Mouse (Mus musculus) mouse trophoblast stem cell (cell line): Measurements from ENCODE around the gene C1ql1.
"Not testable (repeated sequence)": the region's sequence is repeated elsewhere in the genome, so short reads cannot be mapped to it uniquely, and the experiment has no call there.

Experiments
- in situ Hi-C, 2 experiments: fragments of 300-500 bp; cut with MseI, MboI; formaldehyde crosslinking; loops; 2 replicates in 1 of 2; 3 replicates in 1 of 2; pipeline ENCODE4 v1.15.1; 2025

Gene C1ql1

DNA sequence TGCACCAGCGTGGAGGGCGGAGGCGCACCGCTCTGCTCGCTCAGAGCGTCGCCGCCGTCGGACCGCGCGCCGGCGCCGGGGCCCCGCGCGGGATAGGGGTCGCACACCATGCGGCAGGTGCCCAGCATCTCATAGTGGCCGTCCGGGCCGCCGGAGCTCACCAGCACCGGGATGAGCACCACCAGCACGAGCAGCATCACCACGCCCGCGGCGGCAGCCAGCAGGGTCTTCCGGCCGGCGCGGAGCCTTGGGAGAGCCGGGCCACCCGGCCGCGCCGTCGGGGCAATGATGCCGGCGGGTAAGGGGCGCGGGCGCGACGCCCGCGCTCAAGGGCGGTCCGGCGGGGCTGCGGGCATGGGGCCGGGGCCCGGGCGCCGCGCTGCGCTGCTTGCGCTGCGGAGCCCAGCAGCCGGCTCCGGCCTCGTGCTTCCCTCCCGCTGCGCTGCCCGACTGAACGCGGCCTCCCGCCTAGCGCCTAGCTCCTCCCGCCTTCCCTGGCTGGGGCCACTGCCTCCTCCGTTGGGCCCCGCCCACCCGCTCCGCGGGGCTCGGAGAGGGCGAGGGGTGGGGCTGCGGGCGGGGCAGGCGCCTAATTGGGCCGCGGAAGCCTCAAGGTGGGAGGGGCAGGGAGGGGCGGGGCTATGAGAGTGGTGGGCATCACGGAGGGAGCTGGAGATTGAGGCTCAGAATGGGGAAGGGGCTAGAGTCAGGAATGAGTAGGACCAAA lies at the start of gene C1ql1:
TSS of gene C1ql1 (minus strand) at position 424 of the 727 bp plus-strand sequence.
- in situ Hi-C loops: no loop called here

DNA sequence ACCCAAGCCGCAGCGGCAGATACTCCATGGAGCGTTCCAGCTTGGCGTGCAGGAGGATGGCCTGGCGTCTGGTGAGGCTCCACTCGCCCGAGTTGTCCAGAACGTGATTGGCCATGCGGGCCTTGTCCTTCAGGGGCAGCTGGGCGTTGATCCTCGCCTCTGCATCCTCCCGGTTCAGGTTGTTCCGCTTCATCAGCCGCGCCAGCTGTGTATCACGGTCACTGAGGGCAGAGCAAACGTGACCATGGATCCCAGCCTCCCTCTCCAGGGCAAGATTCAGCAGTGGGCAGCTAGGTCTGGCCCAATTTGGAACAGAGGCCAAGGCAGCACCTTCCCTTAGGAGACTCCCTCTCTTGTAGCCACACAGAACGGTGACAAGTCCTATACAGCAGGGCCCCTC lies 48.5 kb upstream of the C1ql1 start:
- in situ Hi-C loops: no loop called here

DNA sequence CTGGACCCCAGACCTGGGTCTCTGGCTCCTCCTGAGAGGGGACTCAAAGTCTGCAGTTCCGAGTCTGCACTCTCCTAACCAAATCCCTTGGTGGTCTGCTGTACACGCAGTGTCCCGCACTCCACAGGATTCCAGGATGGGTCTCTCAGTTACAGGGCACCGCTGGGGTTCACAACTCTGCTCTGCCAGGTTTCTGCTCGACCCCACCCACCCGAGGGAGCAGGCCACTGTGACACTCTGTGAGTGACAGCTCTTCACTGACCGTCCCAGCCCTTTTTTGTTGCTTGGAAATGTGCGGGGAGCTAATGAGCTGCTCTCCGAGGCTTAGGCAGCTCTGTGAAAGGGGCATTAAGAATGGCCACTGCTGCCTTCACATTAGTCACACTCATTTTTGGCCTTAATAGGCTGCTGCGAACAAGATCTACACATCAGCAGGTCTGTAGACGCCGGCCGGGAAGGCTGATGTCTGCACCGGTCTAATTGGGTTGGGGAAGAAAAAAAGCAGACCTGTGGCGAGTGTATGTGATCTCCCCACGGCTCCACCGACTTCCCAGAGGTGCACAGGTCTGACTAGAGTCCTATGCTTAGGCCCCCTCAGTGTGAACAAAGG lies 47.0 kb upstream of the C1ql1 start:
- in situ Hi-C loops: no loop called here

DNA sequence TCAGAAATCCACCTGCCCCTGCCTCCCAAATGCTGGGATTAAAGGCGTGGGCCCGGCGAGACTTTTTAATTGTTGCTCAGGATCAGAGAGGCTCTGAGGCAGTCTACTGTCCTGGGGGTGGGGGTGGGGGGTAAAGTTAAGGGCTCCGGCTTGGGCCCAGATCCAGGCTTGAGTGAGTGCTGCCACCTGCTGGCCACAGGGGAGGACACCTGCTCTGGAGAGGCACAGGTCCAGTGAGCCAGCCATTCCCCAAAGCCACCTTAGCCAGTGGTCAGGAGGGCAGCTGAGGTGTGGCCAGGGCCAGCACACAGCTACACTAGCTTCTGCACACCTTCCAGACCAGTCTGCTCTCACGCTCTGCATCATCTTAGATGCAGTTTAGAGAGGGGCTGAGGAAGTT lies 46.5 kb upstream of the C1ql1 start:
- in situ Hi-C loops: no loop called here

DNA sequence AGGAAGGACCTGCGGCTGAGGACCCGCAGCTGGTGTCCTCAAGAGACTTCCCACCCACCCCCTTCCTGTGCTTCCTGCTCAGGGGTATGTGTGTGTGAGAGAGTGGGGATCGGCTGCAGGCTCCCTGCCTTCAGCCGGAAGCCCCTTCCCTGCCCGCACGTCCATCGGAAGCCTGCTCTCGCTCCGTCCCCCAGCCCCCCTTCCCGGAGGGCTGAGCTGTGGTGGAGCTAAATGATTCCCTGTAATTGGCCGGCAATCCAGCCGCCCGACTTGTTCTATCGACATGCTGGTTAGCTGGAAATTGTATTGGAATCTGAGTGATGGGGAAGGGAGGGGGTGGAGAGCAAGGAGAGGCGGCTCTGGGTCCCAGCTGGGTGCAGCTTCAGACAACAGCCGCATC lies 45.2 kb upstream of the C1ql1 start:
- in situ Hi-C loops: no loop called here

DNA sequence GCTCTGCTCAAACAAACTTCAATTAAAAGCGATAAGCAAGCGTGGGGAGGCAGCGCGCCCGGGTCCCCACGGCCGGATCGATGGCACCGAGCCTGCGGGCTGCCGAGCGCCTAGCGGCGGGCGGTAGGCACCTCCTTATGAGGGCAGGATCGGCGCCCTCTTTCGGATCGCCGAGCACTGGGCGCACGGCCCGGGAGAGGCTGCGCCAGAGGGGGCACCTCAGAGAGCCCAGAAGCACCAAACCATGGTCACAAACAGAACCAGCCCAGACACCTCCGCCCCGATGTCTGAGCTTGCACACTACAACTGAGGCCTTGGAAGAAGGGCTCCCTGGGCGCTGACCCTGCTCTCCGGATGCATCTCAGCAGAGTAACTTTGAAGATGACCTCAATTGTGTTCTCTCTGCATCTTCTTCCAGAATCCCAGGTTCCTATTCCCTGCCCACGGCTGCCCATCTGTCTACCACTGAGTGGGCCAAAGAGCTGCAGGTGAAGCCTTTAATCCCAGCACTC lies 43.7 kb upstream of the C1ql1 start:
- in situ Hi-C loops: no loop called here

DNA sequence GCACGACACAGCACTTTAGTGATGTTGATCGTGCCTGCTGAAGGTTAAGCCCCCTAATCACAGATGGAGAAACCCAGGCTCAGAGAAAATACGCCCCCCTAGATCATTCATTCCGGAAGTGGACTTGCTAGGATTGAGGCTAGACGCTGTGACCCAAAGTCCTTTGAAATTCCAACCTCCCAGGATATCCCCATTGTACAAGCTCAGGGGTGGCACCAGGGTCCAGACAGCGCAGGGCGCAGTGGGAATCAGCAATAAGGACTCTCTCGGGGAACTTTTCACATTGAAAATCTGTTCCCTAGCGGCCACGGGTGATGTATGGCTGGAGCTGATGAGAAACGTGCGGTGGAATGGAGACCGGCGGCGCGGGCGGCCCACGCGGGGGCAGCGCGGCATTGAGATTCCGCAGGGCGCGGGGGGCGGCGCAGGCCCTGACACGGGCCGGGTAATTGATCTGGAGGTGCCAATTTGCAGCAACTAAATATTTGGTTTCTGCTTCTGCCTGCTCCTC lies 43.2 kb upstream of the C1ql1 start:
- in situ Hi-C loops: no loop called here

DNA sequence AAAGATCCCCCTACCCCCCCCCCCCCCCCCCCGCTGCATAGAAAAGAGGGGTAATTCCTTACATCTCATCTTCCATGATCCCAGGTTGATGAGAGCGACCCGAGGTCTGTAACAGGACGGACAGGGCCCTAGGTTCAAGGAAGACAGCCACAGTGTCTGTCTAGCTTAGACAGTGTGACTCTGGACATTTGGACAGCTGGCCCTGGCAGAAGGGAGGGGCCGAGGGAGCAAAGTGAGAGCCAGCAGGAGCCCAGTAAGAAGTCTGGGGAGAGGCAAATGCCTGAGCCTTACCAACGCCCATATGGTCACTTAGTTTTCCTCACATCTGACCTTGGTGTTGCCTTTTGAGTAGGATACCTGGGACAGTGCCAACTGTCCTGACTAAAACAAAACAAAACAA lies 38.7 kb upstream of the C1ql1 start:
- in situ Hi-C loops: no loop called here

DNA sequence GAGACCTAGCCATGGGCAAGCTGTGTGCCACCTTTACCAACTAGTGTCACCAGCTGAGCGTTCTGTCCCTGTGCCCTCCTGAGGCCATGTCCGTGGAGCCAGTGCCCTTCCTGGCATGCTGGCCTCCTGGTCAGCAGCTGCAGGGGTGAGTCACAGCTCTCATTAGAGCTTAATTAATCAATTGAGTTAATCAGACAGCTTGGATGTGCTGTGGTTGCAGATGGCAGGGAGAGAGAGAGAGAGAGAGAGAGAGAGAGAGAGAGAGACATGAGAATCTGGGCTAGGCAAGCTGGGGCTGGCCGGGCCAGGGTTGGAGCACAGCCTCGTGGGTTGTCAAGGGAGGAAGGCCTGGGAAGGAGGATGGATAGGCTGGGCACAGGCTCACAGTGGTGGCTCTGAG lies 38.1 kb upstream of the C1ql1 start:
- in situ Hi-C loops: no loop called here

DNA sequence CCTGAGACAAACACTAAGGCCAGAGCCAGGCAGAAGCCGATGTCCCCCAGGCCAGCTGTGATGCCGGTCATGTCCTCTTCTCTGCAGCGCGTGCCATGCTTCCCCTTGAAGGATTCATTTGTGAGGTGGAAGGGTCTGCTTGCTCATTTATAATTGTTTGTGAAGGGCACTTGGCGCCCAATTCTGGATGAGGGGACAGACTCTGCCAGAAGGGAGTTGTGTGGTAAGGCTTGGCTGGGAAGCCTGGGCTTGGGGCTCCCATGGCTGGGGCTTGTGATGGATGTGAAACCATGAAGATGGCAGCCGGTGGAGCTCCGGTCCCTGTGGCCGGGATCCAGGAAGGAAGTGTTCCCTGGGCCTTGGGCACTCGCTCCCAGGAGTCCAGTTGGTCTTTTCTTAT lies 37.6 kb upstream of the C1ql1 start:
- in situ Hi-C loops: no loop called here

DNA sequence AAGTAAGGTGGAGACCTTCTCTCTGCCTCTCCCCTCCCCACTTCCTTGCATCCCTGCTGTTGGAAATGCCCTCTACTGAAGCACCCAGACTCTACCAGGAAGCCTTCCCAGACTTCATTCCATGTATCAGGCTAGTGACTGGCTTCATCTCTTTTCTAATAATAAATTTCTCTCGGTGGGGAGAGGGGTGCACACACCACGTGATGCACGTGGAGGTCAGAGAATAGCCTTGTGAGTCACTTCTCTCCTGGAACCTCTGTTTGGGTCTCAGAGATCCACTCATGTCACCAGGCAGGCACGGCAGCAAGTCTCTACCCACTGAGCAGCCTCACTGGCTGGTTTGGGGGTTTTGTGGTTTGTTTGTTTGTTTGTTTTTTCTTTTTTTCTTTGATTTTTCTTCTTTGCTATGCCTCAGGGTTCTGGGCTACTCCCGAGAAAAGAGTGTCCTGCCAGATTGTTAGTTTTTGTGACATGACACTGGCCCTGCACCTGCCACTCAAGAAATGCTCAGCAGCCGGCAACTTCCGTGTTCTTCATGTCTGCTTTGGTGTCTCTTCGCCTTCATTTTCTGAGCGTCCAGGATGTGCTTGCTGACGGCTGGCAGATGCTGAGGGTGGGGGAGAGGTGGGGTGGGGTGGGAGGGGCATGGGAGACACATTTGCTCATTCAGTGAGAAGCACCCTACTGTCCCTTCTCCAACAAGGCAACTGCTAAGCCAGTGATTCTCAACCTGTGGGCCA lies 34.8 kb upstream of the C1ql1 start:
- in situ Hi-C loops: no loop called here

DNA sequence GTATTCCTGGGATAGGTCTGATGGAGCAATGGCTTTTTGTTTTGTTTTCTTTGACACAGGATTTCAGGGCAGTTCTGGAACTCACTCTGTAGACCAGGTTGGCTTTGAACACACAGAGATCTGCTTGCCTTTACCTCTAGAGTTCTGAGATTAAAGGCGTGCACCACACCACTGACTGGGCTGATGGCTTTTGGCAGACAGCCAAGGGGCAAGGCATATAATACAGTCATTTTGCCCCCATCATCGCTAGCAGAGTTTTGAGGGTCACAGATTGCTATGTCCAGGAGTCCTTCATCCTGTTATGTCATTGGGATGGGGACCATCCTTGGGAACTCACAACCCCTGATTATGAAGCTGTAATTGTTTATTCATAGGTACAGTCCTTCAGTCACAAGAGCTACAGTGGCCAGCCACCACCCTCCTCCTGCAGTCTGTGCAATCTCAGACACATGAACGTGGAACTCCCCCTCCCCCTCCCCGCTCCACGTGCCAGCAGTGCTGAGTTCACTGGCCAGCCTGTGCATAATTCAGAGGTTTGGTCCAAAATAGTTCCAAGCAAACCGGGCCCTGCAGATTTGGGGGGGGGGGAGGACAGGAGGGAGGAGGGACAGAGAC lies 31.7 kb upstream of the C1ql1 start:
- in situ Hi-C loops: no loop called here

DNA sequence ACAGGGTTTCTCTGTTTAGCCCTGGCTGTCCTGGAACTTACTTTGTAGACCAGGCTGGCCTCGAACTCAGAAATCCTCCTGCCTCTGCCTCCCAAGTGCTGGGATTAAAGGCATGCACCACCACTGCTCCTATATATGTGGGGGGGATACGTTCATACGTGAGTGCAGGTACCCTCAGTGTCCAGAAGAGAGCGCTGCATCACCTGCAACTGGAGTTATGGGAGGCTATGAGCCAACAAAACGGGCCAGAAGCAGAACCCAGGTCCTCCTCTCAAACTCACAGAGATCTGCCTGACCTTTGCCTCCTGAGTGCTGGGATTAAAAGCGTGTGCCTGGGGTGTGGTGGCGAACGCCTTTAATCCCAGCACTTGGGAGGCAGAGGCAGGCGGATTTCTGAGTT lies 29.5 kb upstream of the C1ql1 start:
- in situ Hi-C loops: not testable (repeated sequence)

DNA sequence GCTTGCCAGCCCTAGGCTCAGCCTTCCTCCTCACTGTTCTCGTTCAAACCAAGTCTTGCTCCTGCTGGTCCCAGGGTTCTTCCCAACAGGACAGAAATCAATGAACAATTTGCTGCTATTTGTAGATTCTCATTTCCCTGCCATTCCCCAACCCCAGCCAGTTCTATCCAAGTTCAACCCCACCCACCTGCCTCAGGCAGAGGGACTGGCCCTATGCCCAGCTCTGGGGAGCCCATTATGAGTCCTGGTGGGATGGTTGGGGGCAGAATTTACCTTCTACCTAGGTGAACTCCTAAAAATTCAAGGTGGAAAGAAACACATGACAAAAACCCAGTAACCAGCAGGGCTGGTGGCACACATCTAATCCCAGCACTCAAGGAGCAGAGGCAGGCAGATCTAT lies 25.8 kb upstream of the C1ql1 start:
- in situ Hi-C loops: no loop called here

DNA sequence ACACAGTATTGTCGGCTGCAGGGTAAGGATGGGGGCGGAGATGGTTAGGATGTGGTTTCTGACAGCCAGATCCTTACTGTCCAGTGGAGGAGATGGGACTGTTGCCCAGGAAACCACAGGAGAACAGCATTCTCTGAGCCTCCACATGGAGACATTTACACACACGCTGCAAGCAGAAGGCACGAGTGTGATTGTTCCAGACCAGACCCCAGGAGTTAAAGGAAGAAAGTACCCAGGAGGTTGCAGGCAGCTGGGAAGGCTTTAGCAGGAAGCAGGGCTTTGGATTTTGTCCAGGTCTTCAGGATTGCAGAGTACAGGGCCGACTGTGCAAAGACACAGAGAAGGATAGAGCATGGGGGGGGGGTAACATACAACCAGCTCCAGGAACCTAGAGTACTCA lies 25.1 kb upstream of the C1ql1 start:
- in situ Hi-C loops: no loop called here

DNA sequence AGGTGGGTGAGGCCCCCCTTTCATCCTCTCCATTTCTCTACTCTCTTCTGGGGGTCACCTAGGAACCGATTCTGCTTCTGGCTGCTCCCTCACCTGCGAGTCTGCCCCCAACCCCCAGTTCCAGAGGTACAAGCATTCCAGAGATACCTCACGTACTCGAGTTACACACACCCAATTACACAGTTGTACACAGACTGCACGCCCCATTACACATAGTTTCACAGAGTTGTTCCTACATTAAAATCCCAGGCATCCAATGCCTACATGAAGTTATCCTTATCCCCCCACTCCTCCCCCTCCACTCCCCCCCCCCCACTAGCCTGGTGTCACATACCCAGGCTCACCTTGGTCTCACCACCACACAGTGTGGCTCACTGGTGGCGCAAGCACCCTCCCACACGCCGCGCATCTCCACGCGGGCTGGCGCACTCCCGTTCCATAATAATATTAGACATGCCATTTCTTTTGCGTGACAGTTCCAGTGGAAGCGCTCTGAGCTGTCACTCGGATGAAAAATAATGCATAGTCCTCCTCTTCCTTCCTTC lies 18.1 kb upstream of the C1ql1 start:
- in situ Hi-C loops: no loop called here

DNA sequence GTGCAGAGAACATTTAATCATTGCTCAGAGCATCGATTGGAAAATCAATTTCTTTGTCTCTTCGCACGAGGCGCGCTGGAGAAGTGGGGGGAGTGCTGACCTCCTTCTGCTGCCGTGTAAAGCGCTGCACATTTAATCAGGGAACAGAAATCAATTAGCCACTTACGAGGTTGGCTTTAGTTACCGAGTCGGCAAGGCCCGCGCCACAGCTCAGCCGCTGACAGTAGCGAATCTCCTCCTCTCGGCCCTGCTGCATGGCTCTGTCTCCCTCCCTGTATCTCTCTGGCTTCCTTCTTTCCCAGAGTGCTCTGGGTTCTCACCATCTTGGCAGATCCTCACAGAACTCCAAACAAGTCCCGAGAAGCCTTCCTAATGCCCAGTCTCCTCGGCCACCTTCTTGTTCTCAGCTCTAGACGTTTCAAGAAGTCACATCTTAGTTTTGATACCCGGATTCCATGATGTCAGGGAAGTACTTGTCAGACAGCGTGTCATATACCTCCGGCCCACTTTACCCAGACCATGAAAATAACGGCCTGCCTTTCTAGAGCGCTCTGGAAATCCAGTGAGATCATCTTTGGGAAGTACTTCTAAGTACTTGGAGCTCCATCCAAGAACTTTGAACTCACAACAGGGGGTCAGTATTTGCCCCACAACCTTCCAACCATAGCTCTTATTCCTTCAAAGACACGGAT lies 17.5 kb upstream of the C1ql1 start:
- in situ Hi-C loops: no loop called here

DNA sequence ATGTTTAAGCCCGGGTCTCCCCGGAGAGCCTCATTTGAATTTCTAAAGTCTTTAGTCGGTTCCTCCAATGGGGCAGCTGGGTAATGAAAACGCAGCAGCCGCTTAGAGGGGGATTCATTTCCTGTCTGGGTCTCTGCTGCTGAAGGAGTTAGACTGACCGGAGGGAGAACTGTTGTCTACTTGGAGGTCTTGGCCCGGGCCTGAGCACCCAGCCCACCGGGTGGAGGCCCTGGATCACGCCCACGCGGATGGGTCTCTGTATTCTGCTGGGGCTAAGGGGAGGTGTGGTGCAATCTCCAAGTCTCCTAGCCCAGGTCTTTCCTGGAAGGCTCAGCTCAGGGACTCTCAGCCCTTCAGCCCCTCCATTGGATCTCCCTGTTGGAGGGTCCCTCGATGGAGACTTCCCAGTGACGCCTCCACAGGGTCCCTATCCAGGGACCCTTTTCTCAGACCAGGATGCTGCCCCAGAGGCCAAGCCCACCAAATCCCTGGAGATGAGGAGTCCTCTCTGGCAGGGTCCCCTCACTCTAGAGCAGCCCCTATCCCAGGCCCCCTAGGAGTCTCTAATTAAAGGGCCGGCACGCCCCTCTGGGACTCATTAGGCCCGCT lies 16.9 kb upstream of the C1ql1 start:
- in situ Hi-C loops: no loop called here

DNA sequence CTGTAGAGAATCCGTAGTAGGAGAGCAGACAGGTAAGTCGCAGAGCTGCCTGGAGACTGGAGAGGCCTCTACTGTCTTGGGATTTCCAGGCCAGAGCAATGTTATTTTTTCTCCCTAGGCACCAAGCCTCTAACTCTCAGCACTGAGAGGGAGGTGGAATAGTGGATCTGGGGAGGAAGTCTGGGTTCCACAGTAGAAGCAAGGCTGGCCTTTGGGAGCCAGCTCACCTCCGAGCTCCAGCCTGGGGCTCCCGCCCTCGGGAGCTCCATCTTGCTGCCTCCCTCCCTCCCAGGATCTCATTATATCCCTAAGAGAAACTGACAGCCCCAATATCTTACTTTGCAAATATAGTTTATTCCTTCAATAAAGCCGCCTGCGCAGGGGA lies 16.4 kb upstream of the C1ql1 start:
- in situ Hi-C loops: no loop called here

DNA sequence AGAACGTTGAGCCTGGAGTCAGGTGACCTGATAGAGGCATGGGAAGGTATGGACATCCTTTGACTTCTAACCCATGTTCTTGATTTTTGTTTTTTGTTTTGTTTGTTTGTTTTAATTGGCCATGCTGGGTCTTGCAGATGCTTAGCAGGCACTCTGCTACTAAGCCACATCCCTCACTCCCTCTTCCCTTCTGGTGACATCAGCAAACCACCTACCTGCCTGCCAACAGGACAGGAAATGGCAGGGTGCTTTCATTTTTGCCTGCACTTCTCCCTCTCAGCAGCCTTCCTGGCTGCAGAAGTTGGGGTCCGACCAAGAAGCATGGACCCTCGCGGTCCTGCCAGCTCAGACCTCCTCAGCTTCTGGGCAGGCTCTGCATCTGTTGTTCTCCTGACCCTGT lies 14.6 kb upstream of the C1ql1 start:
- in situ Hi-C loops: no loop called here

DNA sequence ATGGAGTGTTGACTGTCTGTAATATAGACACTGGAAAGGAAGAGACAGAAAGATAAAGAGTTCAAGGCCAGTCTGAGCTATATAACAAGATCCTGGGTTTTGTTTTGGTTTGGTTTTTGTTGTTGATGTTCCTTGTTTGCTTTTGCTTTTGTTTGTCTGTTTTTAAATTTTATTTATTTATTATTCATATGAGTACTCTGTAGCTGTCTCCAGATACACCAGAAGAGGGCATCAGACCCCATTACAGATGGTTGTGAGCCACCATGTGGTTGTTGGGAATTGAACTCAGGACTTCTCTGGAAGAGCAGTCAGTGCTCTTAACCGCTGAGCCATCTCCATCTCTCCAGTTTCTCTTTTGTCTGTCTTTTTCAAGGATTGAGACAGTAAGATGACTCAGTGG lies 12.4 kb upstream of the C1ql1 start:
- in situ Hi-C loops: no loop called here
